12 mouse cellular contexts compared by ENCODE assay signal in the genomic region with DNA sequence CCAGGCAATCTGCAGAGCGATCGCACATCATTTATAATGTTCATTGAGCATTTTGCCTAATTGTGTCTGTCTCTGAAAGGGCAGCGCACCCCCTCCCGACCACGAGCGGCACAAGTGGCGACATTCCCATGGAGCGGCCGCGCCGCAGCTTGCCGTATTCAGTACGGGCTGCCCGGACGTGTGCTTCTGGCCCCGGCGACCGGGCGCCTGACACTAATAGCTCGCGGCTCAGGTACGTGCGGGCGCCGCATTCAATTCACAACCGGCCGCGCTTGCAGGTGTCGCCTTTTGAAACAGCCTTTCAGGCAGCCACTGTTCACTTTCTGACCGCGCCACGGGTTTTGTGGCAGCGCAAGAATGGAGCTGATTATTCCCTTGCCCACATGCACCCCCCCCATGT. TPM values are rescaled to one million over a fixed set of nuclear protein-coding genes. Genes with fewer than 3 reads are reported as not detected.
DNase-seq lines count a peak whose midpoint lies in the region; ATAC-seq and TF ChIP-seq lines count a peak whose summit lies in the region.
"Had no signal": no experiment of that assay in that cellular context is flagged by ENCODE, and none has a peak within 500 bp of the region (broad histone marks: within the 10 kb centered on the region; RNA-seq: fewer than 3 reads in every experiment).

No protein-coding gene starts in this region.

- H3K36me3 ChIP-seq in kidney, postnatal 0 days (ENCODE audit: insufficient read depth, low read length) = no peaks in the 10 kb centered on the region
- H3K36me3 ChIP-seq in embryonic facial prominence, embryonic 11.5 days (replicated peaks; ENCODE audit: control insufficient read depth, insufficient read depth, low read depth, low read length) = no peaks in the 10 kb centered on the region
- no peaks in the 10 kb centered on the region for H3K36me3 ChIP-seq in hindbrain, embryonic 15.5 days
- no peaks in the 10 kb centered on the region for H3K36me3 ChIP-seq in neural tube, embryonic 13.5 days

- no peak for DNase-seq in kidney, postnatal 0 days (ENCODE audit: low spot score)
- no peak for DNase-seq in kidney, postnatal 10 days
- no peak for DNase-seq in embryonic facial prominence, embryonic 11.5 days (ENCODE audit: low spot score)
- no peak for DNase-seq in kidney, adult 9 months
- no peak for DNase-seq in kidney, postnatal 36 days
- DNase-seq: cerebellum, adult 11-12 months; lung, adult 2 months; right cerebral cortex, adult 18-20 months had no signal

- 1% methylated on average over 33 of the region's 33 CpGs for WGBS in kidney, postnatal 0 days
- under 1% methylated on average over 33 of the region's 33 CpGs for WGBS in embryonic facial prominence, embryonic 11.5 days
- under 1% methylated on average over 33 of the region's 33 CpGs for WGBS in hindbrain, embryonic 15.5 days
- under 1% methylated on average over 33 of the region's 33 CpGs for WGBS in neural tube, embryonic 13.5 days

- no peaks in the 10 kb centered on the region for H3K9me3 ChIP-seq in kidney, postnatal 0 days (replicated peaks; ENCODE audit: low read length)
- H3K9me3 ChIP-seq in embryonic facial prominence, embryonic 11.5 days (replicated peaks; ENCODE audit: control insufficient read depth, low read length) = no peaks in the 10 kb centered on the region
- H3K9me3 ChIP-seq in hindbrain, embryonic 15.5 days = no peaks in the 10 kb centered on the region
- H3K9me3 ChIP-seq in neural tube, embryonic 13.5 days = no peaks in the 10 kb centered on the region

- H3K9ac ChIP-seq in kidney, postnatal 0 days (ENCODE audit: low read depth, low read length) = no peak overlapping the region
- no peak overlapping the region for H3K9ac ChIP-seq in embryonic facial prominence, embryonic 11.5 days (replicated peaks; ENCODE audit: low read length)
- no peak overlapping the region for H3K9ac ChIP-seq in hindbrain, embryonic 15.5 days
- H3K9ac ChIP-seq in neural tube, embryonic 13.5 days = no peak overlapping the region

- peaks cover 48% of the 10 kb centered on the region for H3K27me3 ChIP-seq in kidney, postnatal 0 days (ENCODE audit: insufficient read depth, low read length)
- peaks cover 47% of the 10 kb centered on the region for H3K27me3 ChIP-seq in embryonic facial prominence, embryonic 11.5 days (ENCODE audit: control insufficient read depth, insufficient read depth, low read length)
- H3K27me3 ChIP-seq in hindbrain, embryonic 15.5 days = peaks cover 88% of the 10 kb centered on the region
- peaks cover 96% of the 10 kb centered on the region for H3K27me3 ChIP-seq in neural tube, embryonic 13.5 days

- no peaks in the 10 kb centered on the region for H3K4me1 ChIP-seq in kidney, postnatal 0 days (replicated peaks; ENCODE audit: insufficient read depth, low read length)
- no peaks in the 10 kb centered on the region for H3K4me1 ChIP-seq in embryonic facial prominence, embryonic 11.5 days (ENCODE audit: control insufficient read depth, insufficient read depth, low read length)
- H3K4me1 ChIP-seq in hindbrain, embryonic 15.5 days (replicated peaks) = peaks cover 25% of the 10 kb centered on the region
- H3K4me1 ChIP-seq in neural tube, embryonic 13.5 days (replicated peaks) = peaks cover 26% of the 10 kb centered on the region

- no peak for TF ChIP-seq CTCF in kidney, postnatal 0 days (IDR thresholded peaks at IDR 0.05; ENCODE audit: low read depth)

- no peak for ATAC-seq in kidney, postnatal 0 days (replicated peaks; ENCODE audit: low FRiP score, low read depth)
- ATAC-seq in embryonic facial prominence, embryonic 11.5 days (replicated peaks; ENCODE audit: insufficient number of reproducible peaks, low FRiP score, low TSS enrichment, low read depth) = no peak
- 0 out of 2 replicates have a peak, but pooled peaks have one; percentile 28 for ATAC-seq in hindbrain, embryonic 15.5 days (ENCODE audit: low FRiP score, low read depth)
- ATAC-seq in neural tube, embryonic 13.5 days (ENCODE audit: low read depth) = peak; percentile 47; the same call in 1 of the 2 replicates
- no peak for ATAC-seq in frontal cortex, adult (ENCODE audit: low TSS enrichment)

- 0 out of 2 replicates have a peak overlapping the region, but pooled peaks have one; percentile 18 for H3K4me2 ChIP-seq in kidney, postnatal 0 days (ENCODE audit: low read length)
- H3K4me2 ChIP-seq in embryonic facial prominence, embryonic 11.5 days (ENCODE audit: low read depth, low read length) = peak overlapping the region; percentile 11; the same call in 1 of the 2 replicates
- H3K4me2 ChIP-seq in hindbrain, embryonic 15.5 days = peak overlapping the region; percentile 49
- H3K4me2 ChIP-seq in neural tube, embryonic 13.5 days = peak overlapping the region; percentile 62

- H3K4me3 ChIP-seq in kidney, postnatal 0 days (replicated peaks; ENCODE audit: low read depth, low read length) = no peak overlapping the region; the same call in 1 of the 2 replicates
- H3K4me3 ChIP-seq in embryonic facial prominence, embryonic 11.5 days (ENCODE audit: low read depth, low read length) = no peak overlapping the region
- H3K4me3 ChIP-seq in hindbrain, embryonic 15.5 days = peak overlapping the region; percentile 28
- peak overlapping the region; percentile 37 for H3K4me3 ChIP-seq in neural tube, embryonic 13.5 days

- no peak overlapping the region for H3K27ac ChIP-seq in kidney, postnatal 0 days
- H3K27ac ChIP-seq in embryonic facial prominence, embryonic 11.5 days (replicated peaks; ENCODE audit: low read depth, low read length) = no peak overlapping the region
- H3K27ac ChIP-seq in hindbrain, embryonic 15.5 days (replicated peaks) = no peak overlapping the region
- no peak overlapping the region for H3K27ac ChIP-seq in neural tube, embryonic 13.5 days (replicated peaks)

RNA-seq across cellular contexts. Expression of gene Ptf1a, which starts 14.7 kb away (rescaled TPM):
- polyA plus RNA-seq in kidney, postnatal 0 days (2015; fragmentation: Nextera tagmentation; extraction: Ambion mirVana) = not detected in 2 replicates
- 0.68 and 1.3 TPM in 2 replicates for polyA plus RNA-seq in embryonic facial prominence, embryonic 11.5 days (2014; fragmentation: Nextera tagmentation; extraction: Ambion mirVana)
- 1.4 and 2.7 TPM in 2 replicates for polyA plus RNA-seq in hindbrain, embryonic 15.5 days (2015; fragmentation: Nextera tagmentation; extraction: Ambion mirVana)
- 0.92 and 1.2 TPM in 2 replicates for polyA plus RNA-seq in neural tube, embryonic 13.5 days (2015; fragmentation: Nextera tagmentation; extraction: Ambion mirVana)
- polyA plus RNA-seq: gonadal fat pad, adult 2 months; lung, adult 2 months had no signal

RNA-seq across cellular contexts. Expression of gene Msrb2, which starts 59.5 kb away (rescaled TPM):
- polyA plus RNA-seq in kidney, postnatal 0 days (2015; fragmentation: Nextera tagmentation; extraction: Ambion mirVana) = 37.8 and 38.0 TPM in 2 replicates
- polyA plus RNA-seq in embryonic facial prominence, embryonic 11.5 days (2014; fragmentation: Nextera tagmentation; extraction: Ambion mirVana) = 22.6 and 26.0 TPM in 2 replicates
- 9.6 and 11.5 TPM in 2 replicates for polyA plus RNA-seq in hindbrain, embryonic 15.5 days (2015; fragmentation: Nextera tagmentation; extraction: Ambion mirVana)
- polyA plus RNA-seq in neural tube, embryonic 13.5 days (2015; fragmentation: Nextera tagmentation; extraction: Ambion mirVana) = 11.4 and 11.7 TPM in 2 replicates

Comparison
In these comparisons a context has a peak if more than half of its experiments do, and no peak if none do; other contexts are left out.
1. ATAC-seq: peak in hindbrain, embryonic 15.5 days (single experiment) and neural tube, embryonic 13.5 days (single experiment); none in kidney, postnatal 0 days (single experiment), embryonic facial prominence, embryonic 11.5 days (single experiment) and frontal cortex, adult (single experiment).
2. H3K4me2 ChIP-seq: peak in every context shown above with its lines; median percentile 62 in neural tube, embryonic 13.5 days; 49 in hindbrain, embryonic 15.5 days; 18 in kidney, postnatal 0 days; 11 in embryonic facial prominence, embryonic 11.5 days.
3. H3K4me3 ChIP-seq: peak in hindbrain, embryonic 15.5 days (single experiment) and neural tube, embryonic 13.5 days (single experiment); none in kidney, postnatal 0 days (single experiment) and embryonic facial prominence, embryonic 11.5 days (single experiment).